Mouse (Mus musculus): Measurements from ENCODE around the gene Frg2f1.

GRCm38 (mm10) chr4:119539031-119539824 lies at the start of gene Frg2f1:
- TF ChIP-seq POLR2A (IDR thresholded peaks at IDR 0.05; ENCODE audit: extremely low read depth, insufficient read depth, low read length) (no peak), CTCF (IDR thresholded peaks at IDR 0.05; ENCODE audit: extremely low read depth, insufficient read depth, low read length) (no peak)
